Mouse (Mus musculus): ENCODE measurements around the gene Rabac1. TPM values are rescaled to one million over a fixed set of nuclear protein-coding genes. Genes with fewer than 3 reads are reported as not detected.

The Rabac1 gene
- polyA plus RNA-seq, 1 experiment from 2014 or later: 315 TPM

- Histone ChIP-seq H3K9me3 (replicated peaks; ENCODE audit: low read length) (no peaks in the 10 kb centered on the region), H3K27me3 (ENCODE audit: insufficient read depth, low read length) (peaks cover 91% of the 10 kb centered on the region), H3K9ac (ENCODE audit: low read depth, low read length) (no peak overlapping the region), H3K4me3 (replicated peaks; ENCODE audit: low read depth, low read length) (no peak overlapping the region), H3K4me2 (ENCODE audit: low read length) (no peak overlapping the region), H3K27ac (no peak overlapping the region), H3K36me3 (ENCODE audit: insufficient read depth, low read length) (no peaks in the 10 kb centered on the region), H3K4me1 (replicated peaks; ENCODE audit: insufficient read depth, low read length) (peaks cover 11% of the 10 kb centered on the region; the same call in 1 of the 2 replicates)
- peak; percentile 93 for TF ChIP-seq CTCF (IDR thresholded peaks at IDR 0.05; ENCODE audit: low read depth)
- 1% methylated on average over 8 of the region's 8 CpGs for WGBS
- DNase-seq (ENCODE audit: low spot score): peak; percentile 83
- 0 out of 2 replicates have a peak, but pooled peaks have one; percentile 50 for ATAC-seq (replicated peaks; ENCODE audit: low FRiP score, low read depth)
Observed at GRCm38 (mm10) chr7:24949958-24950623, 22.5 kb downstream of the Rabac1 start.

GRCm38 (mm10) chr7:24948774-24949173 is 23.8 kb downstream of the Rabac1 start:
- no peak for DNase-seq (ENCODE audit: low spot score)
- no peak overlapping the region for H3K4me2 ChIP-seq (ENCODE audit: low read length)
- H3K4me3 ChIP-seq (replicated peaks; ENCODE audit: low read depth, low read length): no peak overlapping the region
- no peak for ATAC-seq (replicated peaks; ENCODE audit: low FRiP score, low read depth)
- no peak for TF ChIP-seq CTCF (IDR thresholded peaks at IDR 0.05; ENCODE audit: low read depth)
- no peak overlapping the region for H3K27ac ChIP-seq
- no peak overlapping the region for H3K9ac ChIP-seq (ENCODE audit: low read depth, low read length)
- WGBS: 2% methylated on average over 29 of the region's 29 CpGs
- peaks cover 93% of the 10 kb centered on the region for H3K27me3 ChIP-seq (ENCODE audit: insufficient read depth, low read length)
- no peaks in the 10 kb centered on the region for H3K4me1 ChIP-seq (replicated peaks; ENCODE audit: insufficient read depth, low read length)
- H3K36me3 ChIP-seq (ENCODE audit: insufficient read depth, low read length): no peaks in the 10 kb centered on the region
- H3K9me3 ChIP-seq (replicated peaks; ENCODE audit: low read length): no peaks in the 10 kb centered on the region

DNA sequence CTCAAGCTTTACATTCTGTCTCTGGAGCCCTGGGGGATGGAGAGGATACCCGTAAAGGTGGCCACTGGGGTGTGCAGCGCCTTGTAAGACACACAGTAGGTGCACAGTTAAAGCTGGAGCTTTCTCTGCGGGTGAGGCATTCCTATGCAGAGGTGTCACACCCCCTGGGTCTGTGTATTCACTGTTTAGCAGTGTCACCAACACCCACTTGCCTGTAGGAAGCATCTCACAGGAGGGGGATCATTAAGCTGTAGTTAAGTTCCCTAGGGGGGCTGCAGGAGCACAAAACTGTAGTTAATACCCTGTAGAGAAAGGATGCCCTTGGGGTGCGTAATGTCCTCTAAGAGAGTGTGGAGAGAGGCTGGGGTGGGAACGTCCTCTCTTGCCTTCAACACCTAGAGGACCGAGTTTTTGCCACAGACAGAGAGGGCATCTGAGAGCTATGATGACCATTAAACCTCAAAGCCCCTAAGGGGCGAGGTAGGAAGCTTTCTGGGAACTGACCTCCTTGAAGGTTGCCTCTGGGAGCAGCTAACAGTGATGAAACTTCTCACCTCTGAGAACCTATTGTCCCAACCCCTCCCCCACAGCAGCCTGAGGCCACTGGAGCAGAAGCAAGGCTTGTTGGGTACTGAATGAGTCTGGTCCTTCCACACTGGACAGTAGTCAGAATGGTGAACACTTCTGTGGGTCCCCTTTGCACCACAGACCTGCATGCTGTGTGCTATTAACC is 25.1 kb downstream of the Rabac1 start:
- TF ChIP-seq CTCF (IDR thresholded peaks at IDR 0.05; ENCODE audit: low read depth): no peak
- ATAC-seq (replicated peaks; ENCODE audit: low FRiP score, low read depth): no peak
- WGBS: 2% methylated on average over 7 of the region's 7 CpGs
- no peak for DNase-seq (ENCODE audit: low spot score)
- Histone ChIP-seq H3K9me3 (replicated peaks; ENCODE audit: low read length) (no peaks in the 10 kb centered on the region), H3K4me1 (replicated peaks; ENCODE audit: insufficient read depth, low read length) (no peaks in the 10 kb centered on the region), H3K27me3 (ENCODE audit: insufficient read depth, low read length) (peaks cover 95% of the 10 kb centered on the region), H3K4me2 (ENCODE audit: low read length) (no peak overlapping the region), H3K9ac (ENCODE audit: low read depth, low read length) (no peak overlapping the region), H3K36me3 (ENCODE audit: insufficient read depth, low read length) (no peaks in the 10 kb centered on the region), H3K4me3 (replicated peaks; ENCODE audit: low read depth, low read length) (no peak overlapping the region), H3K27ac (no peak overlapping the region)

DNA sequence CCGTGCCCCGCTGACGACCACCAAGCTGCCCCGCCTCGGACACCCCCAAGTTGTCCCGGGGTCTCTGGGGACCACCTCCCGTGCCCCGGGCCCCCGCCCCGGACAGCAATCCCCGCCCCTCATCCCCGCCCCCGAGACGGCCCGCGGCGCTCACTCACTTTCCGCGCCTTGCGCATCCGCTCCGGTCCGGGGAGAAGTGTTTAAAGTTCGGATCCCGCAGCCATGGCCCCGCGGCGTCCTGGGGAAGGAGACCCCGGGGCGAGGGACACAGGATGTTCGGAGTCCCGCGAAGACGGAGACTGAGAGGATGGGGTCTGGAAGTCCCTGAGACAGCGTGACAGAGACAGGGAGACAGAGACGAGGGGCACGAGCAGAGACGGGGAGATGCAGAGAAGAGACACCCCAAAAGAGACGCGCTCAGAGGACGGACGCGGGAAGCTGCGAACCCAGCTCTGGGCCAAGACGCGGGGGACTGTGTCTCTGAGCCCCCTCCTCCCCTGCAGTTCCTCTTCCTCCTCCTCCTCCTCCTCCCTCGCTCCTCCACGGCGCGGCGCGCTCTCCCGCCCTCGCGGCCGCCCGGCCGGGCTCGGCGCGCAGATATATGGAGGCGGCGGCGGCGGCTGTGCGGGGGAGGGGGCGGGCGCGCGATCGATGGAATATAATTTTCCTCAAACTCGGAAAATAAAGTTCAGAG is 28.1 kb downstream of the Rabac1 start, which contains the start of gene Gm4881:
TSS of gene Gm4881 (minus strand) at position 238 of the 694 bp plus-strand sequence.
- H3K4me3 ChIP-seq (replicated peaks; ENCODE audit: low read depth, low read length): peak within 1 kb of the TSS; percentile 31
- TF ChIP-seq CTCF (IDR thresholded peaks at IDR 0.05; ENCODE audit: low read depth): no peak
- H3K4me2 ChIP-seq (ENCODE audit: low read length): peak within 1 kb of the TSS; percentile 62
- H3K9ac ChIP-seq (ENCODE audit: low read depth, low read length): no peak within 1 kb of the TSS
- 2% methylated on average over 54 of the region's 72 CpGs for WGBS
- H3K27ac ChIP-seq: no peak within 1 kb of the TSS
- DNase-seq (ENCODE audit: low spot score) (no peak), ATAC-seq (replicated peaks; ENCODE audit: low FRiP score, low read depth) (no peak)
- peaks cover 77% of the 10 kb centered on the region for H3K27me3 ChIP-seq (ENCODE audit: insufficient read depth, low read length)
- H3K9me3 ChIP-seq (replicated peaks; ENCODE audit: low read length): no peaks in the 10 kb centered on the region
- no peaks in the 10 kb centered on the region for H3K4me1 ChIP-seq (replicated peaks; ENCODE audit: insufficient read depth, low read length)
- H3K36me3 ChIP-seq (ENCODE audit: insufficient read depth, low read length): no peaks in the 10 kb centered on the region

DNA sequence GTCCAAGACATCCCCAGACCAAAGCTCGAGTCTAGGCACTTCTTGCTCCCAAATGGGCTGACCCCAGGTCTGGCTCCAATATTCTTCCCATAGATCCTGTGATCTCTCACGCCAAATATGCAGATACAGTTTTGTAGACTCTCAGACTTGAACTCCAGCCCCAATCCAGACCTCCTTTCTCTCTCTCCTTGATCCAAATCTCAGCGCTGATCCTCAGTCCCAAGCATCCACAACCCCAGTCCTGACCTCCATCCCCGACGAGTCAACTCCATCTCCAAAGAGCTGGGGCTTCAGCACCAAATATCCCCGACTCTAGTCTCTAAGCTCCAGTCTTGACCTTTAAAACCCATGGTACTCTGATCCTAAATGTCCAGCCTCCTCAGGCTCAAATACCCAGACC is 28.9 kb downstream of the Rabac1 start:
- TF ChIP-seq CTCF (IDR thresholded peaks at IDR 0.05; ENCODE audit: low read depth): no peak
- 6% methylated on average over 6 of the region's 6 CpGs for WGBS
- H3K36me3 ChIP-seq (ENCODE audit: insufficient read depth, low read length): no peaks in the 10 kb centered on the region

GRCm38 (mm10) chr7:24931651-24932050 is 40.9 kb downstream of the Rabac1 start:
- Histone ChIP-seq H3K9ac (ENCODE audit: low read depth, low read length) (no peak overlapping the region), H3K27me3 (ENCODE audit: insufficient read depth, low read length) (peaks cover 41% of the 10 kb centered on the region), H3K4me3 (replicated peaks; ENCODE audit: low read depth, low read length) (no peak overlapping the region), H3K27ac (no peak overlapping the region), H3K36me3 (ENCODE audit: insufficient read depth, low read length) (0 out of 2 replicates have a peak, but pooled peaks cover 4% of the 10 kb centered on the region), H3K4me2 (ENCODE audit: low read length) (no peak overlapping the region), H3K4me1 (replicated peaks; ENCODE audit: insufficient read depth, low read length) (0 out of 2 replicates have a peak, but pooled peaks cover 4% of the 10 kb centered on the region), H3K9me3 (replicated peaks; ENCODE audit: low read length) (no peaks in the 10 kb centered on the region)
- TF ChIP-seq CTCF (IDR thresholded peaks at IDR 0.05; ENCODE audit: low read depth): no peak
- 2% methylated on average over 14 of the region's 15 CpGs for WGBS
- DNase-seq (ENCODE audit: low spot score) (no peak), ATAC-seq (replicated peaks; ENCODE audit: low FRiP score, low read depth) (no peak)

More for the DNA sequence above, 28.9 kb downstream of the Rabac1 start:
- Histone ChIP-seq H3K27me3 (ENCODE audit: insufficient read depth, low read length) (peaks cover 71% of the 10 kb centered on the region), H3K9ac (ENCODE audit: low read depth, low read length) (no peak overlapping the region), H3K27ac (no peak overlapping the region), H3K4me1 (replicated peaks; ENCODE audit: insufficient read depth, low read length) (no peaks in the 10 kb centered on the region), H3K4me2 (ENCODE audit: low read length) (no peak overlapping the region), H3K9me3 (replicated peaks; ENCODE audit: low read length) (no peaks in the 10 kb centered on the region), H3K4me3 (replicated peaks; ENCODE audit: low read depth, low read length) (no peak overlapping the region)
- DNase-seq (ENCODE audit: low spot score): no peak
- no peak for ATAC-seq (replicated peaks; ENCODE audit: low FRiP score, low read depth)

All from kidney, postnatal 0 days (tissue).